Mouse (Mus musculus): ENCODE data around the gene Coq7. TPM values are rescaled to one million over a fixed set of nuclear protein-coding genes. Genes with fewer than 3 reads are reported as not detected.

Gene Coq7
- total RNA-seq (2012; rRNA removed) (64.9 and 66.2 TPM in 2 replicates), polyA plus RNA-seq (2012; ENCODE audit: insufficient read depth in 1 of 2, insufficient read length in 2 of 2, low read depth in 1 of 2, low replicate concordance in 2 of 2, missing spikeins in 1 of 2) (10 to 100 TPM in 1 of 2 experiments, not detected in 1; 59.5 TPM)

DNA sequence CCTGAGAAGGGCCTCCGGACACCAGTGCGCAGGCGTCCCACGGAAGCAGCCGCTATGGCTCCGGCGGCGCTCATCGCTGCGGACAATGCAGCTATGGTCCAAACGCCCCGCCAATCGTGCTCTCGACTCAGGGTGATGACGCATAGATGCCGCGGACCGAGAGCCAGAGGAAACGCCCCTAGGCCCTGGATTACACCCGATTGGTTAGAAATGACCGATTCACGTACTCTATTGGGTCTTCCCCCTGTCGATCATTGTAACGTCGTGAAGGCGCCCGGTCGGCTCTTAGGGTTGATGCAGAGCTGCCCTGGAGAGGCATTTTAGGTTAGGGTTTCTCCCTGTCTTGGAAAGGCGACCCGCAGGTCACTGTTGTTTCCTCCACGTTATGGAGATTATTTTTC, at the start of gene Coq7:
Gene Coq7 (minus strand): TSS at position 179 of the 401 bp plus-strand sequence.
- H3K79me2 ChIP-seq (ENCODE audit: control insufficient read depth, insufficient read depth, low read length, poor library complexity), result no peaks in the 10 kb centered on the region; the same call in 1 of the 2 replicates
- TF ChIP-seq GABPA (IDR thresholded peaks at IDR 0.05; ENCODE audit: low read depth, low read length) (no peak), RCOR1 (IDR thresholded peaks at IDR 0.05; ENCODE audit: low read depth, low read length) (no peak), ZKSCAN1 (IDR thresholded peaks at IDR 0.05; ENCODE audit: low read depth, low read length) (no peak), BHLHE40 (IDR thresholded peaks at IDR 0.05; ENCODE audit: borderline replicate concordance, low read depth, low read length) (no peak), MYB (IDR thresholded peaks at IDR 0.05; ENCODE audit: low read depth, low read length) (no peak), POLR2AphosphoS2 (IDR thresholded peaks at IDR 0.05; ENCODE audit: low read length) (peak; percentile 50), MEF2A (IDR thresholded peaks at IDR 0.05; ENCODE audit: extremely low read depth, insufficient replicate concordance, low read depth, low read length, poor library complexity, severe bottlenecking) (no peak), POLR2AphosphoS5 (IDR thresholded peaks at IDR 0.05; ENCODE audit: borderline replicate concordance, low read depth, low read length) (no peak), ZC3H11A (IDR thresholded peaks at IDR 0.05; ENCODE audit: low read depth, low read length) (no peak), SIN3A (IDR thresholded peaks at IDR 0.05; ENCODE audit: low read length) (peak; percentile 47; the same call in 1 of the 2 replicates), SMC3 (IDR thresholded peaks at IDR 0.05; ENCODE audit: low read depth, low read length) (no peak), KAT2A (conservative IDR thresholded peaks at IDR 0.05; ENCODE audit: low read depth, low read length) (no peak; the same call in none of the 2 replicates), MAFK (IDR thresholded peaks at IDR 0.05; ENCODE audit: borderline replicate concordance, low read depth, low read length) (no peak), MAZ (IDR thresholded peaks at IDR 0.05; ENCODE audit: low read depth, low read length) (no peak), GATA1 (IDR thresholded peaks at IDR 0.05; ENCODE audit: low read depth, low read length) (no peak), USF2 (IDR thresholded peaks at IDR 0.05; ENCODE audit: borderline replicate concordance in 1 of 2, insufficient read depth in 1 of 2, low read depth in 1 of 2, low read length in 2 of 2) (no peak), POLR2A (IDR thresholded peaks at IDR 0.05; ENCODE audit: control insufficient read depth in 1 of 2, insufficient read depth in 1 of 2, low read depth in 1 of 2, low read length in 2 of 2, poor library complexity in 1 of 2) (peak; percentile 55 to 76; a peak in 3 of 4 replicates), USF1 (IDR thresholded peaks at IDR 0.05; ENCODE audit: low read depth, low read length) (no peak), ELF1 (IDR thresholded peaks at IDR 0.05; ENCODE audit: low read depth, low read length) (no peak), EP300 (IDR thresholded peaks at IDR 0.05; ENCODE audit: low read depth in 1 of 2, low read length in 2 of 2) (no peak), TCF12 (IDR thresholded peaks at IDR 0.05; ENCODE audit: low read depth, low read length) (no peak; the same call in 1 of the 2 replicates), E2F4 (IDR thresholded peaks at IDR 0.05; ENCODE audit: borderline replicate concordance, low read depth, low read length) (no peak), CHD1 (IDR thresholded peaks at IDR 0.05; ENCODE audit: low read depth, low read length) (no peak), ETS1 (IDR thresholded peaks at IDR 0.05; ENCODE audit: low read depth, low read length) (no peak), TBP (IDR thresholded peaks at IDR 0.05; ENCODE audit: low read depth, low read length) (peak; percentile 80), HCFC1 (IDR thresholded peaks at IDR 0.05; ENCODE audit: low read depth, low read length) (peak; percentile 77), NELFE (IDR thresholded peaks at IDR 0.05; ENCODE audit: low read depth, low read length) (peak; percentile 66), CTCF (IDR thresholded peaks at IDR 0.05 in 2 of 3, conservative IDR thresholded peaks at IDR 0.05 in 1 of 3; ENCODE audit: control insufficient read depth in 1 of 3, insufficient read depth in 1 of 3, low read depth in 2 of 3, low read length in 3 of 3, poor library complexity in 1 of 3, severe bottlenecking in 1 of 3) (no peak), MYC (IDR thresholded peaks at IDR 0.05; ENCODE audit: low read depth, low read length) (0 out of 2 replicates have a peak, but pooled peaks have one; percentile 0), ZMIZ1 (IDR thresholded peaks at IDR 0.05; ENCODE audit: low read depth, low read length) (no peak), CHD2 (IDR thresholded peaks at IDR 0.05; ENCODE audit: low read length) (peak; percentile 44), NRF1 (IDR thresholded peaks at IDR 0.05; ENCODE audit: insufficient read depth, low read depth, low read length, poor library complexity, severe bottlenecking) (peak; percentile 59), TAL1 (IDR thresholded peaks at IDR 0.05; ENCODE audit: low read length) (no peak), RAD21 (IDR thresholded peaks at IDR 0.05; ENCODE audit: low read depth, low read length) (no peak), UBTF (IDR thresholded peaks at IDR 0.05; ENCODE audit: borderline replicate concordance, insufficient read depth, low read depth, low read length) (no peak), MXI1 (IDR thresholded peaks at IDR 0.05; ENCODE audit: low read depth, low read length) (no peak; the same call in 1 of the 2 replicates)
- peak; percentile 98 for DNase-seq (ENCODE audit: low read depth, low spot score)
- H3K27ac ChIP-seq (ENCODE audit: control insufficient read depth, low read depth, low read length), result peak within 1 kb of the TSS; percentile 92
- peak within 1 kb of the TSS; percentile 96 for H3K9ac ChIP-seq (ENCODE audit: control insufficient read depth, low read depth, low read length, poor library complexity, severe bottlenecking)
- H3K9me3 ChIP-seq (replicated peaks; ENCODE audit: insufficient read depth, low read length), result no peaks in the 10 kb centered on the region
- H3K36me3 ChIP-seq (ENCODE audit: control insufficient read depth in 1 of 2, insufficient read depth in 2 of 2, low read length in 2 of 2), result peaks cover 0 to 6% of the 10 kb centered on the region in 2 experiments; a peak in 1 of 4 replicates
- H3K27me3 ChIP-seq (ENCODE audit: control insufficient read depth in 1 of 2, insufficient read depth in 2 of 2, low read length in 2 of 2), result no peaks in the 10 kb centered on the region; a peak in 1 of 4 replicates
- H3K4me3 ChIP-seq (ENCODE audit: control insufficient read depth in 1 of 2, insufficient read depth in 1 of 2, low read depth in 2 of 2, low read length in 2 of 2), result peak within 1 kb of the TSS; percentile 96 to 98
- peaks cover 0 to 2% of the 10 kb centered on the region in 2 experiments; a peak in 1 of 4 replicates for H3K4me1 ChIP-seq (ENCODE audit: control insufficient read depth in 1 of 2, insufficient read depth in 2 of 2, low read length in 2 of 2)
